Mouse (Mus musculus) ES-Bruce4 (cell line): ENCODE measurements at regions not wholly inside any gene's neighbourhood (a gene's known extent, or its start where the extent isn't known, plus 50 kb on each side); places are given as distances from the start of the nearest gene placed in this dataset.

Source experiments
- CTCF ChIP-seq: IDR thresholded peaks from one replicate; pipeline ENCODE4 v1.8.1; 2011; ENCODE audit warnings: low read depth, low read length
- EP300 ChIP-seq: IDR thresholded peaks from 2 replicates; pipeline ENCODE4 v1.6.1; 2011; ENCODE audit warnings: low read depth, low read length; ENCODE audit not compliant: insufficient read depth
- POLR2A ChIP-seq: IDR thresholded peaks from one replicate; pipeline ENCODE4 v1.8.1; 2011; ENCODE audit warnings: low read length; ENCODE audit not compliant: insufficient read depth

DNA sequence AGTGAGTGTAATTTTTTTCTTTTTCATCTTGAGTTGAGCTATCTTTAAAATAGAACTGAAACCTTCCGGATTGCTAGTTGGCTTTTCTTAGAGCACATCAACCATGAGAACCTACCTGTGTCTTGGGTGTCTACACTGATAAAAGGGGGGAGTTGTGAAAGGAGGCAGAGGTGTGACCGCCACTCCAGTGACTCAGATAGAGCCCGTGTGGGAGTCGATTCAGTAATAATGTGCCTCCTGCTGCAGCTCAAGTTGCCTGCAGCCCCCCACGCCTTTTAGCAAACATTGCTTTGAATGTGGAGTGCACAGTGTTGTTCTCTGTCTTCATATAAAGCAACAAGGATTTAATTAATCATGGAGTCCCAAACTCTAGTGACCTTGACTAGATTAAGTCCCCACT, 162.6 kb downstream of the Kcnrg start:
- no peak for TF ChIP-seq CTCF
- no peak for TF ChIP-seq POLR2A
- TF ChIP-seq EP300: no peak
